In the genomic region with DNA sequence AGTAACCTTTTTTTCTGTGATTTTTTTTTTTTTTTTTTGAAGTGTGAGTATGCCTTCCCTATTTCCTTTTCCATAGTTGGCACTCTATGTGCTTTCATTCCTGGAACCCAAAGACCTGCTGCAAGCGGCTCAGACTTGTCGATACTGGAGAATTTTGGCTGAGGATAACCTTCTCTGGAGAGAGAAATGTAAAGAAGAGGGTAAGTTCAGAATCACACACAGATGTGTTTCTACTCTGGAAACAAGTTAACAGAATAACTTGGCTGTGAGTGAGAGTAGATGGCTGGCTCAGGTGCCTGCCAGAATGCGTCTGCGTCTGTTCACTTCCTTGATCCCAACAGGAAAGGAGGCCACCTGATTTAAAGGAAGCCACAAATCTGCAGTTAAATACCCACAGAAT, we compare ENCODE assay signal across 16 mouse cellular contexts.
"Had no signal": no experiment of that assay in that cellular context is flagged by ENCODE, and none has a peak within 500 bp of the region (broad histone marks: within the 10 kb centered on the region; RNA-seq: fewer than 3 reads in every experiment).

No protein-coding gene starts in this region.

- DNase-seq: kidney, adult 18-20 months; kidney, postnatal 10 days; kidney, postnatal 36 days; left cerebral cortex, postnatal 4 days; liver, postnatal 0 days; lung, embryonic 14.5 days; midbrain, embryonic 14.5 days; thymus, adult 18-20 months; thymus, postnatal 36 days had no signal

- H3K4me2 ChIP-seq: kidney, embryonic 15.5 days; limb, embryonic 12.5 days; limb, embryonic 15.5 days; liver, embryonic 11.5 days; lung, embryonic 14.5 days had no signal

- ATAC-seq: liver, postnatal 0 days; lung, postnatal 0 days had no signal

- H3K9me3 ChIP-seq: kidney, embryonic 15.5 days; limb, embryonic 12.5 days; limb, embryonic 15.5 days had no signal

- H3K9ac ChIP-seq: kidney, embryonic 15.5 days; limb, embryonic 12.5 days; limb, embryonic 15.5 days; liver, embryonic 14.5 days; liver, postnatal 0 days; lung, embryonic 14.5 days had no signal

- H3K4me3 ChIP-seq: kidney, embryonic 15.5 days; limb, embryonic 12.5 days; limb, embryonic 15.5 days had no signal

- H3K27ac ChIP-seq: kidney, embryonic 15.5 days; limb, embryonic 12.5 days; limb, embryonic 15.5 days; liver, embryonic 14.5 days; macrophage had no signal

- H3K4me1 ChIP-seq: kidney, embryonic 15.5 days; limb, embryonic 12.5 days; limb, embryonic 15.5 days had no signal

- H3K27me3 ChIP-seq: kidney, embryonic 15.5 days; limb, embryonic 12.5 days; limb, embryonic 15.5 days had no signal
